Mouse (Mus musculus) liver, adult 2 months (tissue): ENCODE measurements around the gene Ptgfrn. TPM values are rescaled to one million over a fixed set of nuclear protein-coding genes. Genes with fewer than 3 reads are reported as not detected.

Experiments
- DNase-seq: peaks from one replicate; pipeline ENCODE4 v3.0.0-alpha.2; 2011; ENCODE audit warnings: low read depth, low spot score; ENCODE audit errors: extremely low read depth
- H3K27ac ChIP-seq: fragments of 200-500 bp; replicated peaks from 2 replicates; pipeline ENCODE4 v1.5.1; 2012; ENCODE audit warnings: low read depth, mild to moderate bottlenecking, control low read depth, inconsistent platforms, low read length; ENCODE audit not compliant: insufficient read depth
- H3K27me3 ChIP-seq: fragments of 200-500 bp; 2 replicates; pipeline ENCODE4 v1.6.1; 2012; ENCODE audit warnings: mild to moderate bottlenecking, moderate library complexity, low read length, inconsistent platforms; ENCODE audit not compliant: control insufficient read depth, insufficient read depth
- H3K36me3 ChIP-seq: fragments of 200-500 bp; 2 replicates; pipeline ENCODE4 v1.6.1; 2012; ENCODE audit warnings: low read length, inconsistent platforms; ENCODE audit not compliant: control insufficient read depth, insufficient read depth
- H3K4me1 ChIP-seq: fragments of 200-500 bp; 2 replicates; pipeline ENCODE4 v1.6.1; 2011; ENCODE audit warnings: low read length; ENCODE audit not compliant: control insufficient read depth, insufficient read depth
- H3K4me3 ChIP-seq: fragments of 200-500 bp; 2 replicates; pipeline ENCODE4 v1.5.1; 2011; ENCODE audit warnings: low read depth, mild to moderate bottlenecking, control low read depth, low read length, moderate library complexity; ENCODE audit not compliant: insufficient read depth
- H3K79me2 ChIP-seq: fragments of 200-500 bp; 2 replicates; pipeline ENCODE4 v1.6.1; 2012; ENCODE audit warnings: inconsistent platforms, mild to moderate bottlenecking, low read length, moderate library complexity; ENCODE audit not compliant: control insufficient read depth, insufficient read depth
- H3K9ac ChIP-seq: fragments of 200-500 bp; 2 replicates; pipeline ENCODE4 v1.6.1; 2012; ENCODE audit warnings: low read depth, mild to moderate bottlenecking, control low read depth, inconsistent platforms, low read length
- CTCF ChIP-seq: fragments of 200-500 bp; IDR thresholded peaks from 2 replicates; pipeline ENCODE4 v1.5.1; 2011; ENCODE audit warnings: low read depth, low read length, control low read depth
- POLR2A ChIP-seq: fragments of 200-500 bp; IDR thresholded peaks from 2 replicates; pipeline ENCODE4 v1.6.1; 2011; ENCODE audit warnings: low read length, control low read depth; ENCODE audit not compliant: insufficient read depth; ENCODE audit errors: extremely low read depth
- WGBS: fragments of 180-500 bp; shearing (Covaris S2); methylation state at CpG from one replicate; pipeline ENCODE4 v1.1.7; 2018; 5-methylcytosine and 5-hydroxymethylcytosine counted together
- polyA plus RNA-seq: library from polyadenylated mRNA; depleted of rRNA; stranded (reverse); fragments of >200 nt; gene quantifications from 2 replicates; pipeline ENCODE4 v1.2.3, GENCODE M21; 2012
- total RNA-seq: library from RNA; depleted of rRNA; stranded (reverse); fragments of >200 nt; gene quantifications from 2 replicates; pipeline ENCODE4 v1.2.3, GENCODE M21; 2014

The Ptgfrn gene
- total and polyA plus RNA-seq, 2 experiments, result 0.88 to 1.8 TPM

DNA sequence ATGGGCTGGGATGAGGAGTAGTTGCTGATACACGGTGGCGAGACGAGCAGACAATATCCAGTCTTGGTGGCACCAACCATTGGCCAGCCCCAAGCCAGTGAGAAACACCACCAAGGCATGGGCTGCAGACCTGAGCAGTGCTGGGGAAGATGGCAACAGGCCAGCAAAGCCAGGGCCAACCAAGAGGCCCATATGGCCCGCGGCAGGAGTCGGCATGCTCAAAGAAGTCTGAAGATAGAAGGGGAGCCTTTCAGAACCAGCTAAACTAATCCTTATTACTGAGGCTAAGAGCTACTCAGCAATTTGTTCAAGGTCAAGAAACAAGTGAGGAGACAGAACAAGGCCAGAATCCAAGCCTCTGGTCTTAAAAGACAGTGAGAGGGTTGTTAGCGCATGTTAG lies 8.9 kb downstream of the Ptgfrn start:
- Histone ChIP-seq H3K36me3 (no peaks in the 10 kb centered on the region), H3K4me1 (no peaks in the 10 kb centered on the region)
- WGBS, result 94% methylated on average over 7 of the region's 7 CpGs

DNA sequence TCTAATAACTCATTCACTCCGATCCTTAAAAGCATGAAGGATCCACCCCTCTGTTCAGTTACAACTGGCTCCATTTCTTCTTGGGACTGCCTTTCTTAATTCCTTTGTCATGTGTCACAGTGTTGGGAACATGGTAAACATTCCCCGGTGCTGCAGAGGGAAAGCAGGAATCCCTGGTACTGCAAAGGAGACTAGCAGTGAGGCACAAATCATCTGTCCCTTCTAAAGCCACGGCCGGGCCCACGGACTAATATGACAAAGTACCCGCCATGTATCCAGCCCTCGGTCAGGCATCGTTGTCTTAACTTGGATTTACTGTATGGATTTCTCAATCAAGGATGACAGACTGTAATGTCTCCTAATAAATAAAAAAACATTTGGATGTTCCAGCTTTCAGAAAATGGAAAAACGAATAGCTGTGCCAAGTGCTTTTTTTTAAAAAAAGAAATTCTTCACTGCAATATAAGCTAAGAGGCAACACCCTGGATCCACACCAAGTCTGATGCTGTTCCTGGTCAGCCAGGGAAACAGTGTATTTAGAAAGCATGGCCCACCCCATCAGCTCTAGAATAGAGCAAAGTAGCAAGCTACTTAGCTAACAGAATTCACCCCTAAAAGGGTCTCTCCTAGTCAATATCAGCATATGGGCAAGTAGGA lies 10.2 kb downstream of the Ptgfrn start:
- 81% methylated on average over 9 of the region's 9 CpGs for WGBS
- no peak overlapping the region for H3K4me3 ChIP-seq
- no peaks in the 10 kb centered on the region for H3K4me1 ChIP-seq
- H3K79me2 ChIP-seq, result no peaks in the 10 kb centered on the region
- DNase-seq, result no peak
- H3K27me3 ChIP-seq, result no peaks in the 10 kb centered on the region
- no peak overlapping the region for H3K9ac ChIP-seq
- H3K27ac ChIP-seq, result no peak overlapping the region
- TF ChIP-seq POLR2A, result no peak
- no peak for TF ChIP-seq CTCF
- no peaks in the 10 kb centered on the region for H3K36me3 ChIP-seq

More for the DNA sequence above, 8.9 kb downstream of the Ptgfrn start:
- TF ChIP-seq POLR2A (no peak), CTCF (no peak)
- Histone ChIP-seq H3K79me2 (no peaks in the 10 kb centered on the region), H3K4me3 (no peak overlapping the region), H3K27me3 (no peaks in the 10 kb centered on the region), H3K9ac (no peak overlapping the region), H3K27ac (no peak overlapping the region)
- DNase-seq, result no peak

DNA sequence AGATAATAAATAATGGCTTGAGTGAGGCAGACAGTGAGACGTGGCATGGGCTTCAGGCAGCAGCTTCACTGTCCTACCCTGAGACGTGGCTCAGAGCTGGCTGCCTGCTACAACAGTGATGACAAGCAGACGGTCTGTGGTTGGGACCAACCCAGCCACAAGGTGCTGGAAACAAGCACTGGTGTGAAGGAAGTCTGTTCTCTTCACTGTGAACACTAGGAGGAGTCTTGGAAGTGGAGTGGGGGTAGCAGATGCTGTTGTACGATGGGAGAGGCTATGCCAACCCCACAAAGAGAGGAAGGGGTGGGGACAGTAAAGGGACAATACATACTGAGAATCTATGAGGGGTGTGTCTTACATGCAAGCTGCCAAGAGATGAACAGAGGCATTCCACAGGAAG lies 12.0 kb downstream of the Ptgfrn start:
- Histone ChIP-seq H3K36me3 (no peaks in the 10 kb centered on the region), H3K27ac (no peak overlapping the region), H3K27me3 (no peaks in the 10 kb centered on the region), H3K9ac (no peak overlapping the region), H3K4me3 (no peak overlapping the region), H3K79me2 (no peaks in the 10 kb centered on the region), H3K4me1 (no peaks in the 10 kb centered on the region)
- WGBS, result 72% methylated on average over 4 of the region's 4 CpGs
- TF ChIP-seq CTCF, result no peak
- no peak for TF ChIP-seq POLR2A
- no peak for DNase-seq

DNA sequence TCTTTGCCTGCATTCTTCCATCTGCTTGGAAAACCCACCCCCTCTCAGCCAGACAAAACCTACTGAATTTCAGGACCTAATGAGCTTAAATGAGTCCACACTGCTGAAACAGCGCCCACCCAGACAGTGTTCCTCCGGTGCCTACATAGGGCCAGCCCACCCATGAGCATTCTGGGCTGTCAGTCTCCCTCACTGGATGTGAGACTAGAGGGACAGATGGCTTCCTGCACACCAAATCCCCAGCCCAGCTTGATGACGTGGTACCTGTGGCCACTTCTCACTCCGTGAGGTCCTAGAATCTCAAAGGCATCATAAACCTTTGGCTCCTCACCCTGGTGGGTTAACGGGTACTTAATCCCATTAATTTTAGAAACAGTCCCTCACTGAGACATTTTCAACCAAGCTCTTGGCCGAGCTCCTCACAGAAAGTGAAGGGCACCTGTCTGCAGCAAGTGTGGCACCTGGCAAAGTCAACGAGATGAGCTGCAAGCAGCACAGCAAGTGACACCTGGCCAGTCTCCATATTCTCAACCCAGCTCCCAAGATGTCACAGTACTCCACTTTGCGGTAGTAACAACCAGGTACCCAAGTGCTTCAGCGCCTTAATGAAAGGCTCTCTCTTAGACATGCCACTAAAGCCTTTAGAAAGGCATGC lies 12.8 kb downstream of the Ptgfrn start:
- no peak overlapping the region for H3K4me3 ChIP-seq
- DNase-seq, result no peak
- WGBS, result 92% methylated on average over 9 of the region's 9 CpGs
- TF ChIP-seq CTCF, result no peak
- TF ChIP-seq POLR2A, result no peak
- H3K27ac ChIP-seq, result no peak overlapping the region
- H3K27me3 ChIP-seq, result no peaks in the 10 kb centered on the region
- H3K79me2 ChIP-seq, result no peaks in the 10 kb centered on the region
- H3K36me3 ChIP-seq, result no peaks in the 10 kb centered on the region
- H3K9ac ChIP-seq, result no peak overlapping the region
- H3K4me1 ChIP-seq, result no peaks in the 10 kb centered on the region

DNA sequence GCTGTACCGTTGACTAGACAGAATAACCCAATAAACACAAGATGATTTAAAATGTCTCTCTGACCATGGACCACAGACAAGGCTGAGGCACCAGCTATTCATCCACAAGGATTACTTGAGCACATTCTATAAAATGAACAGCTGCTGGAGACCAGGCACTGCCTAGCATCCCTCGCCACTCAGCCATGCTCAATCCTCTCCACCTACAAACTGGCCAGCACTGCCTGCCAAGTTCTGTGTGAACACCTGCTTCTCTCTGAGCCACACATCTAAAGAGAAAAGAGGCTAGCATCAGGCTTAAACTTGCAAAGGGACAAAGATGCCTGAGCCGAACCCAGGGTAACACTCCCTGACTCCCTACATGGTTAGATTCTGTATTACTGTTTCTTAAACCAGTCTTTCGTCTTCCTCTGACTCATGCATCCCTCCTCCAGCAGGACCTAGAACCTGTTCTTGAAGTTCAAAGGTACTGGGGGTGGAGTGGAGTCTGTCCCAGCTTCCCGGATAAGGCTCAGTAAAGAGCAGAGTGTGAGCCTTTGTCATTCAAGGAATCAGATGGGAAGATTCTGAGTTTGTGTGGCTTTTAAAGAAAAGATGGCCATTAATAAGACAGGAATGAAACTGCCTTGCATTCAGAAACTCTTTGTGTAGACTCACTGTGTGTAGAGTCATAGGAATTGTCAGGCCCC lies 14.2 kb downstream of the Ptgfrn start:
- no peak for DNase-seq
- H3K36me3 ChIP-seq, result no peaks in the 10 kb centered on the region
- H3K4me1 ChIP-seq, result no peaks in the 10 kb centered on the region
- no peak overlapping the region for H3K4me3 ChIP-seq
- no peaks in the 10 kb centered on the region for H3K79me2 ChIP-seq
- no peak overlapping the region for H3K27ac ChIP-seq
- no peak overlapping the region for H3K9ac ChIP-seq
- TF ChIP-seq POLR2A (no peak), CTCF (no peak)
- WGBS, result 90% methylated on average over 5 of the region's 5 CpGs
- no peaks in the 10 kb centered on the region for H3K27me3 ChIP-seq
